Comparison of ENCODE assay signal across 11 mouse cellular contexts in genomic region chr4:87739524-87740128, GRCm38 (mm10).
A peak's percentile ranks its signal among the peaks of the same experiment; 100 is the strongest.
DNase-seq lines count a peak whose midpoint lies in the region; ATAC-seq and TF ChIP-seq lines count a peak whose summit lies in the region.
"Had no signal": no experiment of that assay in that cellular context is flagged by ENCODE, and none has a peak within 500 bp of the region (broad histone marks: within the 10 kb centered on the region; RNA-seq: fewer than 3 reads in every experiment).

No protein-coding gene starts in this region.

- no peak overlapping the region for H3K4me2 ChIP-seq in lung, embryonic 14.5 days
- H3K4me2 ChIP-seq in embryonic facial prominence, embryonic 12.5 days (replicated peaks): no peak overlapping the region
- no peak overlapping the region for H3K4me2 ChIP-seq in midbrain, embryonic 16.5 days (ENCODE audit: low read length)
- H3K4me2 ChIP-seq in heart, embryonic 11.5 days: no peak overlapping the region
- H3K4me2 ChIP-seq in liver, embryonic 12.5 days: no peak overlapping the region

- ATAC-seq in lung, embryonic 14.5 days (ENCODE audit: insufficient read depth): no peak
- peak; percentile 74; the same call in 1 of the 2 replicates for ATAC-seq in embryonic facial prominence, embryonic 12.5 days (ENCODE audit: insufficient number of reproducible peaks, insufficient read depth, low FRiP score, low TSS enrichment)
- peak; percentile 62 for ATAC-seq in midbrain, embryonic 16.5 days
- ATAC-seq in heart, embryonic 11.5 days (replicated peaks; ENCODE audit: insufficient number of reproducible peaks, low FRiP score, low TSS enrichment): no peak
- no peak for ATAC-seq in liver, embryonic 12.5 days
- ATAC-seq: inflammation-experienced regulatory T-cells, adult 6 months had no signal

- DNase-seq in lung, embryonic 14.5 days: peak; percentile 33
- DNase-seq in lung, postnatal 36 days: no peak
- peak; percentile 46 for DNase-seq in forelimb bud, embryonic 11.5 days (ENCODE audit: low read depth, low spot score)
- DNase-seq in heart, embryonic 10.5 days (ENCODE audit: low spot score): no peak
- DNase-seq: adrenal gland, postnatal 25 days; gastrocnemius, postnatal 36 days had no signal

- no peak overlapping the region for H3K27ac ChIP-seq in lung, embryonic 14.5 days (ENCODE audit: low read depth)
- H3K27ac ChIP-seq in embryonic facial prominence, embryonic 12.5 days: peak overlapping the region; percentile 18; the same call in 1 of the 2 replicates
- H3K27ac ChIP-seq in midbrain, embryonic 16.5 days (ENCODE audit: low read length): no peak overlapping the region
- no peak overlapping the region for H3K27ac ChIP-seq in heart, embryonic 11.5 days (ENCODE audit: low read depth, low read length)
- no peak overlapping the region for H3K27ac ChIP-seq in liver, embryonic 12.5 days
- H3K27ac ChIP-seq in heart, embryonic 10.5 days: no peak overlapping the region

- H3K4me3 ChIP-seq in lung, embryonic 14.5 days (ENCODE audit: low read depth, low read length): no peak overlapping the region
- no peak overlapping the region for H3K4me3 ChIP-seq in embryonic facial prominence, embryonic 12.5 days
- no peak overlapping the region for H3K4me3 ChIP-seq in midbrain, embryonic 16.5 days (ENCODE audit: low read depth, low read length)
- no peak overlapping the region for H3K4me3 ChIP-seq in heart, embryonic 11.5 days (ENCODE audit: low read depth, low read length)
- H3K4me3 ChIP-seq in liver, embryonic 12.5 days: no peak overlapping the region
- no peak overlapping the region for H3K4me3 ChIP-seq in heart, embryonic 10.5 days

- no peaks in the 10 kb centered on the region for H3K9me3 ChIP-seq in lung, embryonic 14.5 days (ENCODE audit: low read depth, low read length)
- no peaks in the 10 kb centered on the region for H3K9me3 ChIP-seq in embryonic facial prominence, embryonic 12.5 days
- no peaks in the 10 kb centered on the region for H3K9me3 ChIP-seq in midbrain, embryonic 16.5 days (replicated peaks; ENCODE audit: control insufficient read depth, low read length, poor library complexity, severe bottlenecking)
- no peaks in the 10 kb centered on the region for H3K9me3 ChIP-seq in heart, embryonic 11.5 days (replicated peaks; ENCODE audit: control insufficient read depth, low read length)
- no peaks in the 10 kb centered on the region for H3K9me3 ChIP-seq in liver, embryonic 12.5 days (replicated peaks)
- no peaks in the 10 kb centered on the region for H3K9me3 ChIP-seq in heart, embryonic 10.5 days

- 43% methylated on average over 7 of the region's 7 CpGs for WGBS in lung, embryonic 14.5 days
- WGBS in embryonic facial prominence, embryonic 12.5 days: 39% methylated on average over 7 of the region's 7 CpGs
- 46% methylated on average over 7 of the region's 7 CpGs for WGBS in midbrain, embryonic 16.5 days
- WGBS in heart, embryonic 11.5 days (ENCODE audit: insufficient replicate concordance): 69% methylated on average over 7 of the region's 7 CpGs
- 49% methylated on average over 7 of the region's 7 CpGs for WGBS in liver, embryonic 12.5 days (ENCODE audit: insufficient replicate concordance)
- WGBS in heart, embryonic 10.5 days: 68% methylated on average over 7 of the region's 7 CpGs

- no peaks in the 10 kb centered on the region for H3K36me3 ChIP-seq in lung, embryonic 14.5 days (ENCODE audit: insufficient read depth)
- no peaks in the 10 kb centered on the region for H3K36me3 ChIP-seq in embryonic facial prominence, embryonic 12.5 days
- H3K36me3 ChIP-seq in midbrain, embryonic 16.5 days (ENCODE audit: control insufficient read depth, insufficient read depth, low read length): no peaks in the 10 kb centered on the region
- H3K36me3 ChIP-seq in heart, embryonic 11.5 days (ENCODE audit: control insufficient read depth, insufficient read depth, low read length): no peaks in the 10 kb centered on the region
- H3K36me3 ChIP-seq in liver, embryonic 12.5 days: no peaks in the 10 kb centered on the region
- no peaks in the 10 kb centered on the region for H3K36me3 ChIP-seq in heart, embryonic 10.5 days

- H3K4me1 ChIP-seq in lung, embryonic 14.5 days (ENCODE audit: insufficient read depth): peaks cover 4% of the 10 kb centered on the region
- H3K4me1 ChIP-seq in embryonic facial prominence, embryonic 12.5 days: peaks cover 13% of the 10 kb centered on the region; the same call in 1 of the 2 replicates
- peaks cover 11% of the 10 kb centered on the region for H3K4me1 ChIP-seq in midbrain, embryonic 16.5 days (ENCODE audit: control insufficient read depth, insufficient read depth, low read length)
- H3K4me1 ChIP-seq in heart, embryonic 11.5 days (ENCODE audit: control insufficient read depth, insufficient read depth, low read length): no peaks in the 10 kb centered on the region
- no peaks in the 10 kb centered on the region for H3K4me1 ChIP-seq in liver, embryonic 12.5 days
- H3K4me1 ChIP-seq in heart, embryonic 10.5 days: 0 out of 2 replicates have a peak, but pooled peaks cover 10% of the 10 kb centered on the region

- no peak overlapping the region for H3K9ac ChIP-seq in lung, embryonic 14.5 days
- no peak overlapping the region for H3K9ac ChIP-seq in embryonic facial prominence, embryonic 12.5 days
- peak overlapping the region; percentile 20; the same call in 1 of the 2 replicates for H3K9ac ChIP-seq in midbrain, embryonic 16.5 days (ENCODE audit: low read depth, low read length)
- H3K9ac ChIP-seq in heart, embryonic 11.5 days (ENCODE audit: low read depth, low read length): no peak overlapping the region
- no peak overlapping the region for H3K9ac ChIP-seq in liver, embryonic 12.5 days

- TF ChIP-seq CTCF in lung, embryonic 14.5 days (IDR thresholded peaks at IDR 0.05; ENCODE audit: low read depth): no peak

- no peaks in the 10 kb centered on the region for H3K27me3 ChIP-seq in lung, embryonic 14.5 days (ENCODE audit: insufficient read depth, low read length)
- H3K27me3 ChIP-seq in embryonic facial prominence, embryonic 12.5 days: no peaks in the 10 kb centered on the region
- no peaks in the 10 kb centered on the region for H3K27me3 ChIP-seq in midbrain, embryonic 16.5 days (ENCODE audit: control insufficient read depth, insufficient read depth, low read depth, low read length)
- H3K27me3 ChIP-seq in heart, embryonic 11.5 days (ENCODE audit: control insufficient read depth, insufficient read depth, low read length): no peaks in the 10 kb centered on the region
- H3K27me3 ChIP-seq in liver, embryonic 12.5 days (replicated peaks): no peaks in the 10 kb centered on the region
- H3K27me3 ChIP-seq in heart, embryonic 10.5 days (ENCODE audit: insufficient read depth, poor library complexity, severe bottlenecking): no peaks in the 10 kb centered on the region

Comparison
In these comparisons a context has a peak if more than half of its experiments do, and no peak if none do; other contexts are left out.
1. DNase-seq: peak in lung, embryonic 14.5 days (single experiment) and forelimb bud, embryonic 11.5 days (single experiment); none in lung, postnatal 36 days (single experiment) and heart, embryonic 10.5 days (single experiment).
2. ATAC-seq: peak in embryonic facial prominence, embryonic 12.5 days (single experiment) and midbrain, embryonic 16.5 days (single experiment); none in lung, embryonic 14.5 days (single experiment), heart, embryonic 11.5 days (single experiment) and liver, embryonic 12.5 days (single experiment).